Comparison of ENCODE assay signal across 19 mouse cellular contexts in the genomic region with DNA sequence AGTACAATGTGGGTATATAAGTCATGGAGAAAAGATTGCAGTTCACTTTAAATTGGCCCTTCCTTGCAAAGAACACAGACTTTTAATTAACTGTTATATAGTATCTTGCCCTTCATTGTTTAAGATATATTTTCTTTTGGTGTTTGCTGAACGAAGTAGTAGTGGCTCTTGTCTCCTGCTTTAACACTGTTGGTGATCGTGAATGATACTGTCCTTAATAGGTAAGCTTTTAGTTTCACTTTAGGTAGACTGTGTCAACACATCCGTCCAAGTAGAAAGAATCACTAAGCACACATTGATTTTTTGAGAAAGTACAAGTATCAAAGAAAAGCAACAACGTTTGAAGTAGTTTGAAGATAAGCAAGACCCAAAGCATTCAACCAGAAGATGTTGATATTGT. TPM values are rescaled to one million over a fixed set of nuclear protein-coding genes. Genes with fewer than 3 reads are reported as not detected.
"Had no signal": no experiment of that assay in that cellular context is flagged by ENCODE, and none has a peak within 500 bp of the region (broad histone marks: within the 10 kb centered on the region; RNA-seq: fewer than 3 reads in every experiment).

No protein-coding gene starts in this region.

- DNase-seq: kidney, adult 18-20 months; kidney, postnatal 14 days; liver, embryonic 13.5 days; liver, postnatal 0 days; lung, postnatal 10 days; right cerebral cortex, adult 18-20 months; thymus, adult 2 months; thymus, postnatal 25 days had no signal

- H3K4me1 ChIP-seq: kidney, embryonic 15.5 days; limb, embryonic 10.5 days; liver, embryonic 13.5 days; midbrain, embryonic 15.5 days; neural tube, embryonic 13.5 days had no signal

- ATAC-seq: liver, postnatal 0 days; midbrain, embryonic 15.5 days had no signal

- H3K36me3 ChIP-seq: kidney, embryonic 15.5 days; limb, embryonic 10.5 days; liver, embryonic 13.5 days; midbrain, embryonic 15.5 days; neural tube, embryonic 13.5 days had no signal

- H3K9ac ChIP-seq: kidney, embryonic 15.5 days; liver, embryonic 13.5 days; liver, postnatal 0 days; midbrain, embryonic 15.5 days; neural tube, embryonic 13.5 days had no signal

- H3K4me2 ChIP-seq: kidney, embryonic 15.5 days; liver, embryonic 13.5 days; midbrain, embryonic 11.5 days; midbrain, embryonic 15.5 days; neural tube, embryonic 13.5 days had no signal

- H3K27ac ChIP-seq: kidney, embryonic 15.5 days; left cerebral cortex, adult 2 months; limb, embryonic 10.5 days; liver, embryonic 13.5 days; macrophage; midbrain, embryonic 15.5 days; neural tube, embryonic 13.5 days had no signal

- H3K27me3 ChIP-seq: kidney, embryonic 15.5 days; liver, embryonic 13.5 days; megakaryocyte, embryonic 14.5 days; midbrain, embryonic 15.5 days; neural tube, embryonic 13.5 days had no signal

- H3K9me3 ChIP-seq: kidney, embryonic 15.5 days; limb, embryonic 10.5 days; liver, embryonic 13.5 days; megakaryocyte, embryonic 14.5 days; midbrain, embryonic 15.5 days; neural tube, embryonic 13.5 days had no signal

- H3K4me3 ChIP-seq: kidney, embryonic 15.5 days; left cerebral cortex, adult 2 months; limb, embryonic 10.5 days; liver, embryonic 13.5 days; megakaryocyte, embryonic 14.5 days; midbrain, embryonic 15.5 days; neural tube, embryonic 13.5 days had no signal

RNA-seq across cellular contexts. Expression of gene Gm6377, which starts 35.7 kb away (rescaled TPM):
- total RNA-seq: layer of hippocampus, postnatal 25 days; left cerebral cortex, adult 2 months; left cerebral cortex, postnatal 14 days had no signal
- polyA plus RNA-seq: limb, embryonic 10.5 days; neural tube, embryonic 13.5 days; testis, adult 2 months had no signal
